Mouse (Mus musculus): ENCODE results near the gene Nr1h2. TPM values are rescaled to one million over a fixed set of nuclear protein-coding genes. Genes with fewer than 3 reads are reported as not detected.

Gene Nr1h2
- 49.7 and 62.9 TPM in 2 replicates for polyA plus RNA-seq (2012)

GRCm38 (mm10) chr7:44553826-44554225 is at the start of gene Nr1h2:
TSS of gene Nr1h2 (minus strand) at chr7:44553951.
- Histone ChIP-seq H3K27me3 (ENCODE audit: control insufficient read depth) (no peaks in the 10 kb centered on the region; the same call in 1 of the 2 replicates), H3K9me3 (ENCODE audit: control insufficient read depth, low read length) (peaks cover 18% of the 10 kb centered on the region), H3K4me1 (ENCODE audit: control insufficient read depth) (peaks cover 40% of the 10 kb centered on the region), H3K36me3 (ENCODE audit: control insufficient read depth) (peaks cover 38% of the 10 kb centered on the region), H3K4me3 (replicated peaks) (peak within 1 kb of the TSS; percentile 79)
- TF ChIP-seq GATA1 (IDR thresholded peaks at IDR 0.05; ENCODE audit: low read length) = no peak
- no peak for TF ChIP-seq TAL1 (IDR thresholded peaks at IDR 0.05; ENCODE audit: low read length)

- no peaks in the 10 kb centered on the region for H3K9me3 ChIP-seq (ENCODE audit: control insufficient read depth, low read length)
- H3K27me3 ChIP-seq (ENCODE audit: control insufficient read depth) = peaks cover 55% of the 10 kb centered on the region
- H3K4me1 ChIP-seq (ENCODE audit: control insufficient read depth) = no peaks in the 10 kb centered on the region
- H3K4me3 ChIP-seq (replicated peaks) = no peak overlapping the region
- TF ChIP-seq TAL1 (IDR thresholded peaks at IDR 0.05; ENCODE audit: low read length) = no peak
- no peak for TF ChIP-seq GATA1 (IDR thresholded peaks at IDR 0.05; ENCODE audit: low read length)
- H3K36me3 ChIP-seq (ENCODE audit: control insufficient read depth) = no peaks in the 10 kb centered on the region
Observed at GRCm38 (mm10) chr7:44603186-44603855, 49.6 kb upstream of the Nr1h2 start.

GRCm38 (mm10) chr7:44602443-44602842 is 48.7 kb upstream of the Nr1h2 start:
- Histone ChIP-seq H3K9me3 (ENCODE audit: control insufficient read depth, low read length) (no peaks in the 10 kb centered on the region), H3K36me3 (ENCODE audit: control insufficient read depth) (no peaks in the 10 kb centered on the region), H3K4me3 (replicated peaks) (no peak overlapping the region), H3K27me3 (ENCODE audit: control insufficient read depth) (peaks cover 55% of the 10 kb centered on the region), H3K4me1 (ENCODE audit: control insufficient read depth) (no peaks in the 10 kb centered on the region)
- TF ChIP-seq TAL1 (IDR thresholded peaks at IDR 0.05; ENCODE audit: low read length) = no peak
- TF ChIP-seq GATA1 (IDR thresholded peaks at IDR 0.05; ENCODE audit: low read length) = no peak

- H3K9me3 ChIP-seq (ENCODE audit: control insufficient read depth, low read length) = no peaks in the 10 kb centered on the region
- no peak overlapping the region for H3K4me3 ChIP-seq (replicated peaks)
- TF ChIP-seq GATA1 (IDR thresholded peaks at IDR 0.05; ENCODE audit: low read length) (no peak), TAL1 (IDR thresholded peaks at IDR 0.05; ENCODE audit: low read length) (no peak)
- peaks cover 51% of the 10 kb centered on the region for H3K27me3 ChIP-seq (ENCODE audit: control insufficient read depth)
- no peaks in the 10 kb centered on the region for H3K4me1 ChIP-seq (ENCODE audit: control insufficient read depth)
- no peaks in the 10 kb centered on the region for H3K36me3 ChIP-seq (ENCODE audit: control insufficient read depth)
Observed at GRCm38 (mm10) chr7:44601646-44602045, 47.9 kb upstream of the Nr1h2 start.

DNA sequence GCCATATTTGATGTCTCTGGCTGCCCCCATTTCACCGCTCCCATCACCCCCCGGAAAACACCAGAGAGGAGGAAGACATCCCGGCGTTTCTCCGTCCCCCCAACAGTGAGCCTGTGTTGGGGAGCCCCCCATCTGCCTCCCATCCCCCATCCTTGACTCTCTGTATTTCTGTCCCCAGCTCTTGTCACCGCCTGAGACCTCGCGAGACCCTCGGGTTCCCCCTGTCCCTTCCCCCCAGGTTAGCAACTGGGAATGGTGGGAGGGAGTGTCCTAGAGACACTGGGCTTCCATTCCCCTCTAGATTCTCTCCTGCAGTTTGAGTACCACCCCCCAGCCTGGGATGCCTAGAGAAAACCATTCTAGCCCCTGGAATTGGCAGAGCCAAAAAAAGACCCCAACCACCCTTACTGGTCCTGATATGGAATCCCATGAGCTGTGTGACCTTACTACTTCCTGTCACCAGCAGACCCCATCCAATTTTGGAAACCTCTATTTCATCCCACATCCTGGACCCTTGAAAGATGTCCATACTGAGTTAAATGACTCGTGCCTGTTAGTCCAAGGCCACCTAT is 47.0 kb upstream of the Nr1h2 start:
- Histone ChIP-seq H3K27me3 (ENCODE audit: control insufficient read depth) (peaks cover 42% of the 10 kb centered on the region), H3K4me1 (ENCODE audit: control insufficient read depth) (no peaks in the 10 kb centered on the region), H3K9me3 (ENCODE audit: control insufficient read depth, low read length) (no peaks in the 10 kb centered on the region), H3K36me3 (ENCODE audit: control insufficient read depth) (no peaks in the 10 kb centered on the region), H3K4me3 (replicated peaks) (no peak overlapping the region)
- no peak for TF ChIP-seq TAL1 (IDR thresholded peaks at IDR 0.05; ENCODE audit: low read length)
- TF ChIP-seq GATA1 (IDR thresholded peaks at IDR 0.05; ENCODE audit: low read length) = no peak

- H3K4me3 ChIP-seq (replicated peaks) = no peak overlapping the region
- H3K9me3 ChIP-seq (ENCODE audit: control insufficient read depth, low read length) = peaks cover 2% of the 10 kb centered on the region; the same call in 1 of the 2 replicates
- H3K36me3 ChIP-seq (ENCODE audit: control insufficient read depth) = no peaks in the 10 kb centered on the region
- no peak for TF ChIP-seq GATA1 (IDR thresholded peaks at IDR 0.05; ENCODE audit: low read length)
- no peak for TF ChIP-seq TAL1 (IDR thresholded peaks at IDR 0.05; ENCODE audit: low read length)
- peaks cover 28% of the 10 kb centered on the region for H3K27me3 ChIP-seq (ENCODE audit: control insufficient read depth)
- no peaks in the 10 kb centered on the region for H3K4me1 ChIP-seq (ENCODE audit: control insufficient read depth)
Observed at GRCm38 (mm10) chr7:44598336-44598735, 44.6 kb upstream of the Nr1h2 start.

DNA sequence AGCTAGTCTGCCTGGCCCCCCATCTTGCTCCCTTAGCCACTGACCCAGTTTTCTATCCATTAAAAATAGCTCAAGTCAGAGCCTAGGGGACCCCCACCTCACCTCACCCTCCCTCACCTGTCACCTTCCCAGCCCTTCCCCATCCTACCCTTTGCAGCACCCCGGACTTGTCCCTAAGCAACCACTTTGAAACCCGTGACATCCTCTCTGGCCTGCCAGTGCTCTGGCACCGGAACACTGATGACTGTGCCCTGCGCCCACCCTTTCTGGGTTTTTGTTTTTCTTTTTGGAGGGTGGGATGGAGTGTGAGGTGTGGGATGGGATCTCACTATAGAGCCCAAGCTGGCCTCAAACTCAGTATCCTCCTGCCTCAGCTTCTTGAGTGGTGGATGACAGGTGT is 43.9 kb upstream of the Nr1h2 start:
- H3K9me3 ChIP-seq (ENCODE audit: control insufficient read depth, low read length) = peaks cover 2% of the 10 kb centered on the region; the same call in 1 of the 2 replicates
- TF ChIP-seq TAL1 (IDR thresholded peaks at IDR 0.05; ENCODE audit: low read length) = no peak
- no peak for TF ChIP-seq GATA1 (IDR thresholded peaks at IDR 0.05; ENCODE audit: low read length)
- no peaks in the 10 kb centered on the region for H3K36me3 ChIP-seq (ENCODE audit: control insufficient read depth)
- H3K4me3 ChIP-seq (replicated peaks) = no peak overlapping the region
- H3K27me3 ChIP-seq (ENCODE audit: control insufficient read depth) = peaks cover 28% of the 10 kb centered on the region
- no peaks in the 10 kb centered on the region for H3K4me1 ChIP-seq (ENCODE audit: control insufficient read depth)

DNA sequence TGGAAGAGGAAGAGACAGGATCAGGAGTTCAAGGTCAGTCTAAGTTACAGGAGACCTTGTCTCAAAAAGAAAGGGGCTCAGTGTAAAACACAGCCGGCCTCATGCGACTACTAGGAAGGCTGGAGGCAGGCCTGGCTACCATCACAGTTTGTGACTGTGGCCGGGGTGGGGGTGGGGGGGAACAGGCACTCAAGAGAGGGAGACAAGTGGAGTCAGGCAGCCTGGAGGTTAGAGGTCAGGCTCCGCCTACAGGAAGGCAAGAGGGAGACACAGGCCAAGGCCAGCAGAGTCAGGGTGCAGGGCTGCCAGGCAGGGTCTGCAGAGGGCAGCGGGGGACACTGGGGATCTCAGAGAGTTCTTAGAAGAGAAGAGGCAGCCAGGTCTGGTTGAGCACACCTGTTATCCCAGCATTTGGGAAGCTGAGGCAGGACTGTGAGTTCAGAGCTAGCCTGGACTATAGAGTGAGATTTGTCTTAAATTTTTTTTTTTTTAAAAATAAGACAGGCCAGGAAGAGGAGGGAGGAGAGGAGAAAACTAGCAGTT is 43.3 kb upstream of the Nr1h2 start:
- Histone ChIP-seq H3K36me3 (ENCODE audit: control insufficient read depth) (no peaks in the 10 kb centered on the region), H3K27me3 (ENCODE audit: control insufficient read depth) (peaks cover 28% of the 10 kb centered on the region), H3K4me1 (ENCODE audit: control insufficient read depth) (no peaks in the 10 kb centered on the region), H3K9me3 (ENCODE audit: control insufficient read depth, low read length) (peaks cover 2% of the 10 kb centered on the region; the same call in 1 of the 2 replicates), H3K4me3 (replicated peaks) (no peak overlapping the region)
- TF ChIP-seq GATA1 (IDR thresholded peaks at IDR 0.05; ENCODE audit: low read length) = no peak
- no peak for TF ChIP-seq TAL1 (IDR thresholded peaks at IDR 0.05; ENCODE audit: low read length)

DNA sequence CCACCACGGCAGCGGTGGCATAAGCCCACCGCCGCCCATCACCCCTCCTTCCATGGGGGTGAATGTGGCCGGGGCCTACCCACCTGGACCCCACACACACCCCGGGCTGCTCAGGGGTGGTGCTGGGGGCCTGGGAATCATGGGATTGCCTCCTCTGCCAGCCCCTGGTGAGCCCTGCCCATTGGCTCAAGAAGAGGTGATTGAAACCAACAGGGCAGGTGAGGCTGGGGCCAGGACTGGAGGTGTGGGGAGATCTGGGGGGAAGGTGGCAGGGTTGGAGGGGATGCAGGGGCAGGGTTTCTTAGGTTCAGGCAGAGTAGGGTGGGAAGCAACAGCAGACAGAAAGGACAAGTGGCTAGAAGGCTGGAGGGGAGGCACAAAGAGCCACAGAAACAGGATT is 42.3 kb upstream of the Nr1h2 start:
- Histone ChIP-seq H3K4me1 (ENCODE audit: control insufficient read depth) (peaks cover 4% of the 10 kb centered on the region), H3K9me3 (ENCODE audit: control insufficient read depth, low read length) (peaks cover 5% of the 10 kb centered on the region; the same call in 1 of the 2 replicates), H3K4me3 (replicated peaks) (no peak overlapping the region), H3K27me3 (ENCODE audit: control insufficient read depth) (peaks cover 30% of the 10 kb centered on the region), H3K36me3 (ENCODE audit: control insufficient read depth) (no peaks in the 10 kb centered on the region)
- TF ChIP-seq GATA1 (IDR thresholded peaks at IDR 0.05; ENCODE audit: low read length) (no peak), TAL1 (IDR thresholded peaks at IDR 0.05; ENCODE audit: low read length) (no peak)

Measured in erythroblast, embryonic 14.5 days (primary cell).